Mouse (Mus musculus): ENCODE results near the gene Bag2. TPM values are rescaled to one million over a fixed set of nuclear protein-coding genes. Genes with fewer than 3 reads are reported as not detected.

Bag2 gene
- total RNA-seq, 2 experiments from 2014 or later = 31.5 to 37.6 TPM

- DNase-seq = no peak
- intact Hi-C loops (cut with DNase I) = no loop called here
These were observed 48.0 kb downstream of the Bag2 start for GRCm38 (mm10) chr1:33709615-33710014.

- intact Hi-C loops (cut with DNase I) = no loop called here
- DNase-seq = no peak
These were observed 56.4 kb downstream of the Bag2 start for GRCm38 (mm10) chr1:33701244-33701643.

GRCm38 (mm10) chr1:33696016-33696415 lies 61.6 kb downstream of the Bag2 start:
- DNase-seq = no peak
- intact Hi-C loops (cut with DNase I) = no loop called here

Other genes starting within 250 kb of the Bag2 start
- 1 to 10 TPM; 2.9 to 4.3 TPM for gene Prim2, start 88.0 kb downstream of the Bag2 start, total RNA-seq (2021)
- 10 to 100 TPM; 10.8 to 11.5 TPM for gene Rab23, start 37.9 kb downstream of the Bag2 start, total RNA-seq (2021)
- 10 to 100 TPM; 16.3 to 19.4 TPM for gene Zfp451, start 56.8 kb upstream of the Bag2 start, total RNA-seq (2021)
- gene Bend6, start 150.0 kb upstream of the Bag2 start, total RNA-seq (2021) = 1 to 10 TPM; 2.2 to 2.7 TPM
- 100 to 1,000 TPM; 317 TPM for gene Dst, start 150.4 kb upstream of the Bag2 start, total RNA-seq (2021)